Mouse (Mus musculus): ENCODE measurements around the gene Pitpnm2. TPM values are rescaled to one million over a fixed set of nuclear protein-coding genes. Genes with fewer than 3 reads are reported as not detected.

Pitpnm2 gene
- total and polyA plus RNA-seq, 3 experiments: 7.0 to 22.2 TPM; not detected in 1

- peaks cover 0 to 2% of the 10 kb centered on the region in 2 experiments; a peak in 1 of 4 replicates for H3K4me1 ChIP-seq (ENCODE audit: control insufficient read depth in 1 of 2, insufficient read depth in 2 of 2, low read length in 2 of 2)
- no peak for TF ChIP-seq RAD21 (IDR thresholded peaks at IDR 0.05; ENCODE audit: low read depth, low read length)
- no peak for TF ChIP-seq MYB (IDR thresholded peaks at IDR 0.05; ENCODE audit: low read depth, low read length)
- TF ChIP-seq MXI1 (IDR thresholded peaks at IDR 0.05; ENCODE audit: low read depth, low read length): no peak
- H3K9me3 ChIP-seq (replicated peaks; ENCODE audit: insufficient read depth, low read length): no peaks in the 10 kb centered on the region
- H3K9ac ChIP-seq (ENCODE audit: control insufficient read depth, low read depth, low read length, poor library complexity, severe bottlenecking): no peak overlapping the region
- DNase-seq (ENCODE audit: low read depth, low spot score): no peak
- H3K27me3 ChIP-seq (ENCODE audit: control insufficient read depth in 1 of 2, insufficient read depth in 2 of 2, low read length in 2 of 2): no peaks in the 10 kb centered on the region
- peaks cover 0 to 2% of the 10 kb centered on the region in 2 experiments; a peak in 1 of 4 replicates for H3K36me3 ChIP-seq (ENCODE audit: control insufficient read depth in 1 of 2, insufficient read depth in 2 of 2, low read length in 2 of 2)
- no peak overlapping the region for H3K27ac ChIP-seq (ENCODE audit: control insufficient read depth, low read depth, low read length)
- H3K79me2 ChIP-seq (ENCODE audit: control insufficient read depth, insufficient read depth, low read length, poor library complexity): no peaks in the 10 kb centered on the region
- no peak overlapping the region for H3K4me3 ChIP-seq (ENCODE audit: control insufficient read depth in 1 of 2, insufficient read depth in 1 of 2, low read depth in 2 of 2, low read length in 2 of 2)
Observed at GRCm38 (mm10) chr5:124172246-124172645, 77.3 kb downstream of the Pitpnm2 start.

- no peaks in the 10 kb centered on the region for H3K79me2 ChIP-seq (ENCODE audit: control insufficient read depth, insufficient read depth, low read length, poor library complexity)
- TF ChIP-seq SMC3 (IDR thresholded peaks at IDR 0.05; ENCODE audit: low read depth, low read length) (no peak), ETS1 (IDR thresholded peaks at IDR 0.05; ENCODE audit: low read depth, low read length) (no peak), MAFK (IDR thresholded peaks at IDR 0.05; ENCODE audit: borderline replicate concordance, low read depth, low read length) (no peak), USF2 (IDR thresholded peaks at IDR 0.05; ENCODE audit: borderline replicate concordance in 1 of 2, insufficient read depth in 1 of 2, low read depth in 1 of 2, low read length in 2 of 2) (no peak), NELFE (IDR thresholded peaks at IDR 0.05; ENCODE audit: low read depth, low read length) (no peak), SIN3A (IDR thresholded peaks at IDR 0.05; ENCODE audit: low read length) (no peak), USF1 (IDR thresholded peaks at IDR 0.05; ENCODE audit: low read depth, low read length) (no peak), RCOR1 (IDR thresholded peaks at IDR 0.05; ENCODE audit: low read depth, low read length) (no peak), POLR2AphosphoS2 (IDR thresholded peaks at IDR 0.05; ENCODE audit: low read length) (no peak), ELF1 (IDR thresholded peaks at IDR 0.05; ENCODE audit: low read depth, low read length) (no peak), MAZ (IDR thresholded peaks at IDR 0.05; ENCODE audit: low read depth, low read length) (no peak)
- no peak overlapping the region for H3K27ac ChIP-seq (ENCODE audit: control insufficient read depth, low read depth, low read length)
- no peak overlapping the region for H3K4me3 ChIP-seq (ENCODE audit: control insufficient read depth in 1 of 2, insufficient read depth in 1 of 2, low read depth in 2 of 2, low read length in 2 of 2)
- no peak for DNase-seq (ENCODE audit: low read depth, low spot score)
- H3K27me3 ChIP-seq (ENCODE audit: control insufficient read depth in 1 of 2, insufficient read depth in 2 of 2, low read length in 2 of 2): no peaks in the 10 kb centered on the region
- no peak overlapping the region for H3K9ac ChIP-seq (ENCODE audit: control insufficient read depth, low read depth, low read length, poor library complexity, severe bottlenecking)
- peaks cover 0 to 2% of the 10 kb centered on the region in 2 experiments; a peak in 1 of 4 replicates for H3K36me3 ChIP-seq (ENCODE audit: control insufficient read depth in 1 of 2, insufficient read depth in 2 of 2, low read length in 2 of 2)
- H3K4me1 ChIP-seq (ENCODE audit: control insufficient read depth in 1 of 2, insufficient read depth in 2 of 2, low read length in 2 of 2): peaks cover 0 to 2% of the 10 kb centered on the region in 2 experiments; a peak in 1 of 4 replicates
- no peaks in the 10 kb centered on the region for H3K9me3 ChIP-seq (replicated peaks; ENCODE audit: insufficient read depth, low read length)
Observed at GRCm38 (mm10) chr5:124171781-124172180, 77.8 kb downstream of the Pitpnm2 start.

- Histone ChIP-seq H3K4me3 (ENCODE audit: control insufficient read depth in 1 of 2, insufficient read depth in 1 of 2, low read depth in 2 of 2, low read length in 2 of 2) (no peak overlapping the region), H3K9me3 (replicated peaks; ENCODE audit: insufficient read depth, low read length) (no peaks in the 10 kb centered on the region), H3K27me3 (ENCODE audit: control insufficient read depth in 1 of 2, insufficient read depth in 2 of 2, low read length in 2 of 2) (no peaks in the 10 kb centered on the region), H3K27ac (ENCODE audit: control insufficient read depth, low read depth, low read length) (no peak overlapping the region), H3K4me1 (ENCODE audit: control insufficient read depth in 1 of 2, insufficient read depth in 2 of 2, low read length in 2 of 2) (peaks cover 0 to 2% of the 10 kb centered on the region in 2 experiments; a peak in 1 of 4 replicates), H3K36me3 (ENCODE audit: control insufficient read depth in 1 of 2, insufficient read depth in 2 of 2, low read length in 2 of 2) (peaks cover 0 to 2% of the 10 kb centered on the region in 2 experiments; a peak in 1 of 4 replicates), H3K9ac (ENCODE audit: control insufficient read depth, low read depth, low read length, poor library complexity, severe bottlenecking) (no peak overlapping the region), H3K79me2 (ENCODE audit: control insufficient read depth, insufficient read depth, low read length, poor library complexity) (no peaks in the 10 kb centered on the region)
- DNase-seq (ENCODE audit: low read depth, low spot score): no peak
- no peak for TF ChIP-seq ETS1 (IDR thresholded peaks at IDR 0.05; ENCODE audit: low read depth, low read length)
Observed at GRCm38 (mm10) chr5:124169224-124169621, 80.3 kb downstream of the Pitpnm2 start.

Data from MEL (cell line).